Mouse (Mus musculus) liver, embryonic 14.5 days (tissue): ENCODE measurements around the gene Gpr35.

Experiments used
- CTCF ChIP-seq: IDR thresholded peaks from 2 replicates; pipeline ENCODE4 v1.5.1; 2016; ENCODE audit warnings: antibody characterized with exemption, low read depth, control low read depth
- EP300 ChIP-seq: IDR thresholded peaks from 2 replicates; pipeline ENCODE4 v1.6.1; 2016; ENCODE audit warnings: antibody characterized with exemption, low read depth

DNA sequence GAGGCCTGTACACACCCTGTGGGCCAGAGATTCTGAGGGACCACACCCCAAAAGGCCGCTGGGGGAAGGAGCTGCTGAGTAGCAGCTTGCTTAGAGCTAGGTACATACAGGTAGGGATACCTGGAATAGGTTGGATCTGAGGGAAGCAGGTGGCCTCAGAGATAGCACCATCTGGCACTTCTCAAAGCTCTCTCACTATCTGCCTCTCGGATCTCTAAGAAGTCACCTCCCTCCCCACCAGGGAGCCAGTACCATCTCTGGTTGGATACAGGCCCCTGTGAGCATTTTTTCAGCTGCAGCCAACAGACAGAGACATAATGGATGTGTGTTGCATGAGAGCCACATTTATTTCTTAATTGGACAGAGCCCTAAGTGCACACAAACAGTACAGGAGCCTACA, 64.5 kb downstream of the Gpr35 start:
- TF ChIP-seq CTCF: no peak
- no peak for TF ChIP-seq EP300
